Mouse (Mus musculus) mesoderm, embryonic 11.5 days (tissue): ENCODE data around the gene Bahcc1.

ENCODE experiments used
- DNase-seq: peaks from one replicate; pipeline ENCODE4 v3.0.0-alpha.2; 2012; ENCODE audit warnings: low read depth, low spot score

The Bahcc1 gene

DNA sequence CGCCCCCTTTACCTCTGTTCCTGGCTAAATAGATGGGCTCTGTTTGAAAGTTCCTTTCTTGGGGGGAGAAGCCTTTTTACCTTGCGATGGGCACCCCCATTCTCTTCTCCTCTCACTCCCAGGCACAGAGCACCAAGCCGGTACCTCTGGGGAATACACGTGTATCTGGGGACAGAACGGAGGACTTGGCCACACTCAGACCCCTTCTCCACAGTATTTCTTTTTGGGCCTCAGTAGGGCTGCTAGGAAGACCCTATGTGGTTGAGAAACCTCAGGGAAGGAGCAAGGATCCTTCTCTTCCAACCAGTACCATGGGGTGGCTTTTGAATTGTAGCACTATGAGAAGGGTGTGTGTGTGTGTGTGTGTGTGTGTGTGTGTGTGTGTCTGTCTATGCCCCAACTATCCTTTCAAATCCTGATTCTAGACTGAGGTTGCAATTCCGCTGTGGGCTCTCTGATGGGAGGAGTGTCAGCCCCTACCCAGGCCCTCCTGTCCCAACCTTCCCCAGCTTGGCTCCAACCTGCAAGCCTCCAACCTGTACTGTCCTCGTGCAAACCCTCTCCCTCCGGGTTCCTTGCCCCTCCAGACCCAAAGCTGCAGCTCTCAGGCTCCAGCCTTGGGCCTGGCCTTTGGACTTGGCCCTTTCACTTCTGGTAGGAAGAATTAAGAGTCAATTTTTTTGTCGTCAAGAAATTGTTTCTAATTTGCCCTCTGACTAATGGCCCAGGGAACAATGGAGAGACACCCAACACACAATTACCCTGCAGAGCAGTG is 4.4 kb upstream of the Bahcc1 start:
- DNase-seq, result no peak

DNA sequence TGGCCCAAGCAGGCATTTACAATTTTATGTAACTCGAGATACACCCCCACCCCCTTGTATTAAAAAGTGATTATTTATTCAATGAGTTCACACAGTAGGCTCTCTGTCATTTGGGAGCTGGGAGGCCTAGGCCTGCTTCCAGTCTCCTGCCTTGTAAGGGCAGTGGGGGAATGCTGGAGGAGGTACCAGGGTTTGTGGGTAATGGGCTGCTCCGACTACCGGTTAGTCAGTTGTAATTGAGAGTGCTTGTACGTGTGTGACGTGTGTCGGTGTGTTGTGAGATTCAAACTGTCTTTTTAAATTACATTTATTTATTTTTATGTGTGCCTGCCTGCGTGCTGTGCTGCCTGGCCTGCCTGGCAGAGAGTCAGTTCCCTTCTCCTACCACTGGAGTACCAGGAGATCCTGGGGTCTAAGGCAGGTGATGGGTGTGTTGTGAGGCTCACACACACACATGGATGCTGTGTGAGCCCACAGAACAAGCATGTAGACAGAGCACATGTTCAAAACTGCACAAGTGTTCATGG is 3.8 kb upstream of the Bahcc1 start:
- no peak for DNase-seq

DNA sequence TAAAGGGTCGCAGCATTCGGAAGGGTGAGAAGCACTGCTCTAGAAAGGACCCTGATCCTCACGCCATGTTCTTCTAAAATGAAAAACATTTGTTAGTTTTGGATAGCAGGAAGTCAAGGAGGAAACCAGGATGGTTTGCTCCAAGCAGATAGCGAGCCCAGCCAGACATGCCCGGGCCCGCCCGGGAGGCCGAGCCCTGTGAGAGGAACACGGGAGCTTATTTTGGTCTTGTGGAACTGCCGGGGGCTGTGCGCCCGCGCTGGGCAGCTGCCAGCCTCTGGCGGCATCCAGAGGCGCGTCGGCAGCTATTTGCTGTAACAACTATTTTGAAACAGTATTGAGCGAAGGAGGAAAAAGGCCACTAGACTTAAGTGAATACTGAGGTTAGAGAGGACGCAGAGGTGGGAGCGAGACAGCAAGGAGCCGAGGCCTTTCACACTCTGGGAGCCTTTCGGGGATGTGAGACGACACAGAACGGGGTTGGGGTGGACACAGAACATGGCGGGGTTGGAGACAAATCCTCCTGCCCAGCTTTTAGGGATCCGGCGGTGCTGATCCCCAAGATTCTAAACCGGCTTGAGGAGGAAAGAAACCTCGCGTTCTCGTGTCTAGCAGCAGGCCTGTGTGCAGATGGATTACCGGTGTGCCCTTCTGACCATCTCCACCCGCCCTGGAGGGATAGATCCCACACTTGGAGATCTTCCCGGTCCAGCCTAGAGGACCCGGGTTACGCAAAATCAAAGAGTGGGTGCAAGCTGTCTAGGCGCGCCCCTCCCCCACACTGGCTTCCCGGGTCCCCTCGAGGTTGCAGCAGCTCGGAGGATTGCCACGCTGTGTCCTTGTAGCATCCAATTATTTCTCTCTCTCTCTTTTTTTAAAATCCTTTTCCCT is 2.6 kb upstream of the Bahcc1 start:
- DNase-seq, result no peak

DNA sequence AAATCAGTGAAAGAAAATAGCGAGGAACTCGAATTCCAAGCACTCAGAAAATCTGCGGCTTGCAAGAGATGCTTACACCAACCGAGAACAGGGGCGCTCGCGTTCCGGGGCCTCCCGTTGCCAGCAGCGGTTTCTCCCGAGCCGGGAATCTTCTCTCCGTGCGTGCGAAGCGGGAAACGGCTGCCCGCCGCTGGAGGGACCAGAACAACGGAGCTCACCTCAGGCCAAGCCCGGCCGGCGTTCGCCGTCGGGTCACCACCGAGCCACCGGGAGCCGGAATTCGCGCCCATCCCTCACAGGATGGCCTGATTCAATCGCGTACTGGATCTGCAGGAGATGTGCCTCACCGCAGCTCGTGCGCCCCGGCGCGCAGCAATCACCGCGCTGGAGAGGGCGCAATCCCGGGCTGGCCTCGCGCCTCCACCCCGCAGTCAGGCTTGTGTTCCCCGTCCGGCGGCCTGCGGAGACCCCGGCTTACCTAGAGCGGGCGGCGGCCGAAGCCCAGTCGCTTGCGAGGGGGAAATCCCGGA is 1.8 kb upstream of the Bahcc1 start:
- DNase-seq, result peak; percentile 47

DNA sequence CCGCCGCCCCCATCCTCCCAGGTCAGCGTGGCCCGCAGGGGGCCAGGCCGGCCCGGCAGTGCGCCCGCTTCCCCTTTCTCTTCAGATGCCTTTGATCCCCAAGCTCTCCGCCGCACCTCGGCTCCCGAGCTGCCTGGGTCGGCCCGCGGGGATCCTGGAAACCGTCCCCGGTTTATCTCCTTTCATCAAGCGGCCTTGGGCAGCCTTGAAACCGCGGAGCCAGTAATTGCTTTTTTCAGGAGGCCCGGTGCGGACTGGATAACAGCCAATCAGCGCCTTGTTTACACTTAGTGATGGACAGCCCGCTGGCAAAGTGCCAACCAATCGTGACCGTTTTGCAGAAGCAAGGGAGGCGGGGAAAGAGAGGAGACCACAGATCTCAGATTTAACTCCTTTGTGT is 1.4 kb upstream of the Bahcc1 start:
- peak; percentile 100 for DNase-seq

DNA sequence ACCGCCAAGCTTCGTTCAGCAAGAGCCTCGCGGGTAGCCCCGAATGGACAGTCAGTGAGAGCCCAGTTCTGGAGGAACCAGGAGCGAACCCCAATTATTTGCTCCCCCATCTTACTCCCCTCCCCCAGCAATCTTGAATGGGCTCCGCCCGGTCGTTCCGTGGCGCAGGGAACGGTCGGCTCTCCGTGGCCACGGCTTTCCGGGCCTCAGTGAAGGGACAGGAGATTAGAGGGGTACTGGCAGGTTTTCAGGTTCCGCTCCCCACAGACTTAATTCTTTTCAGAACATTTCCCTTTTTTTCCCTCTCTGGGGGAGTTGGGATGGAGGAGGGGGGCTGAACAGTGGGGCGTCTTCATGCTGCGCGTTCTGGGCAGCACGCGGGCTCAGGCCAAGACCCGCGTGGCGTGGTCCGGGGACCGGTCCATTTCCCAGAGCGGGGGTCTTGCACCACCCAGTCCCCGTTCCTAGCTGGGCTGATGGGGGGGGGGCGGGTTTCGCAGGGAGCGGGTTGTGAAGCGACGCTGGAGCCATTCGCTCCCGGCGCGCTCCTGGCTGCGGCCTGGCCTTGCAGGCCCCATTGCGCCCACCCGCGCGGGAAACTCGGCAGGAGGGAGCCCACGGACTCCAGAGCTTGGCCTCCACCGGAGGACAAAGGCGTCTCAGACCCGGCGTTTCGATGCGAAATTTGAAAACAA is 841 bp downstream of the Bahcc1 start:
- DNase-seq, result peak; percentile 82

DNA sequence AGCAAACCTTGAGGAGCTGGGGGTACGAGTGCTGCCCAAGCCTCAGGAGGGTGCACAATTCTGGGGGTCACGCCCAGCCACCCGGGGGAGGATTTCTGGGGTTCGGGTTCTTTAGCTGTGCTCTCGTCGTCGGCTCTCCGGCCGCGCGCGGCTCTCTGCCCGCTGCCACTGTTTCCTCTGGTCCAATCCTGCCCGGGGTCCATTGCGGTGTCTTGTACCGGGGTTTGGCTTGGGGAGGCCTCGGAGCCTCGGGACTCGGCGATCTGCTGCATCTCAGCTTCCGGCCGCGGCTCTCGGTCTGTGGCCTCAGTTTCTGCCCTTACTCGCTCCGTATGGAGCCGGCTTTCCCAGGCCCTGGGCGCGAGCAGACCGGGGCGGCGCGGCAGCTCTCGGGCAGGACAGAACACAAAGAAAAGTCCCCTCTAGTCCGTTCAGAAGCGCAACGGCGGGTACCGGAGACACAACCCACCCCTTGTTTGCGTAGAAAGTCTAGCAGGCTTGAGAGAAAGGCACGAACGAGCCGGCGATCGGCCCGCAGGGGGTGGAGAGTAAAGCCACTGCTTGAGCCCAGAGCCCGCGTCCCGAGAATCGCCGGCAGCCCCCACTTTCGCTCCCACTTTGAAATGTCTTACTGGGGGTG is 1.5 kb downstream of the Bahcc1 start:
- DNase-seq, result peak; percentile 66

DNA sequence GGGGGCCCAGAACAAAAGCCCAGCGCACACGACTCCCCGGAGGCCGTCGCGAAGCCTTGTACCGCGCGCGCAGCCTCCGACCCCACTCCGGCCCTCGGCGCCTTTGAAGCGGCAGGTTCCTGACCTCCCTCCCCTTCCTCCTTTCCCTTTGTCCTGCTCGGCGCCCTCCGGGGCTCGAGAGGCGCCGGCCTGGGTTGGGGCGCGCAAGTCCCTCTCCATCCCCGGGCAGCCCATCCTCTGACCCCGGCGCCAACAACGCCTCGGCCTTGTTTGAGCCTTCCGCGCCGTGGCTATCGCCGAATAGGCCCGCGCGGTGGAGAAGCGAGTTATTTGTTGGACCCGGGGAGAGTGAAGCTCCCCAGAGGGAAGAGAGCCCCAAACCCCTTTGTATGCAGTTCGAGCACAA is 2.0 kb downstream of the Bahcc1 start:
- peak; percentile 68 for DNase-seq

DNA sequence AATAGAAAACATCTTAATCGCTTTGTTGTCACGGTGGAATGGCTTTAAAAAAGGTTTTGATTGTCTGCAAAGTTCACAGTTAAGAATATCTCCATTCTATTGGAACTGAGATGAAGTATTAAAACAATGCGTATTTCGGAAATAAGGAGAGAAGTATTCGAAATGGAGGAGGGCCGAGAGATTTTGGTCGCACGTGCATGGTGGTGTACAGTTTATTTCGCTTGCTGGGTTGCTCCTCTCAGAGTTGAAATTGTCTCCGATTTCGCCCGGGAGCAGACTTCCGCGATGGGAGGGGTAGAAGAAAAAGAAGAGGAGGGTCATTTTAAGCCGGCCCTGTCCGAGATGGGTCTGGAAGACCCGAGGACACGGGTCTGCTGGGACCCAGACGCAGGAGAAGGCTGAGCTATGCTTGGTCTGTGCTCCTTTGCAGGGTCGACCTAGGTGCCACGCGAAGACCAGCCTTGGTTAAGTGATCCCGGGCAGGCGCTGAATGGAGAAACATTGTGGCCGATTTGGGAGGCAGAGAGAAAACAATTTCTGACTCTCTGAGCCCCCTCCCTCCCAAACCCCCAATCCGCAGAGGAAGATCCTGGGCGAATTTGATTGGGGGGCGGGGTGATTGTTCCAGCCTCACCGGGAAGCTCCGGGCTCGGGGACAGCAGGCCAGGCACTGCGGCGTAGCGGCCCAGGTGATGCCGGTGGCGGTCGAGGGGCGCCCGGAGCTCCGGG is 2.8 kb downstream of the Bahcc1 start:
- DNase-seq, result peak; percentile 81

DNA sequence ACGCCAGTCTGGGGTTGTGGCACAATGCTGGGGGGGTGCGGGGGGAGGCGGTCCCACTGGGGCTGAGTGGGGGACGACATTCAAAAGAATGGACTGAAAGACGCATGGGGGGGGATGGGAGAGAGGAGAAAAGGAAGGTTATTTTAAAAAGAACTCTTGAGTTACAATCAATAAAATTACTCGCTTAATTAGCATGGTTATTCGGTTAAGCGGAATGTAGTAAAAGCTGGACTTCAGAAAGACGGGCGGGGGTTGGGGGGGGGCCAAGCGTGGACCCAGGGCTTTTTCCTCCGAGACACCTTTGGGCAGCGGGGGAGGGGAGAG is 3.3 kb downstream of the Bahcc1 start:
- no peak for DNase-seq

DNA sequence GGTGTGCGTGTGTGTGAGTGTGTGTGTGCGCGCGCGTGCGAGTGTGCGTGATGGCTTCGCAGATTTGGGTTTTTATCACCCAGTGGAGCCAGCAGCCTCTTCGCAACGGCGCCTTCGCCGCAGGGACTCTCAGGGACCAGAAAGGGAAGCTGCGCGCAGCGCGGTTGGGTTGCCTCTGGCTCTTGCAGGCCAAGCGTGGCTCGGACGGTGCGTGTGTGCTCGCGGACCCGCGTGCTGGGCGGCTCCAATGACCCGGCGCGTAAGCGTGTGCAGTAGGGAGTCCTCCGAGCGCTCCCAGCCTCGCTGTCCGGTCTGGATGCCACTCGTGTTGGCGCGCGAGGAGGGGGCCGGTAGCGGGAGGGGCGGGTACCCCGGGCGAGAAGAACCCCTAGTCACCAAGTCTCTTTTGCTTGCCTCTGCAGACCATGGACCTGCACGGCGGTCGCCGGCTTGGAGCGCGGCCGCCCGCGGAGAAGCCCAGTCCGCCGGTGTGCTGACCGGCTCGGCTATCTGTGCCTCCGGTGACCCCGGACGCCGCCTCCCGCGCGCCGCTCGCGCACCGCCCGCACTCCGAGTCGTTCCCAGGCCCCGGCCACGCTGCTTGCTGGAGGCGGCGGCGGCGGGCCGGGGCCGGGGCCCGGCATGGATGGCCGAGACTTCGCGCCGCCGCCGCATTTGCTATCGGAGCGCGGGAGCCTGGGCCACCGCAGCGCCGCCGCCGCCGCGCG is 3.9 kb downstream of the Bahcc1 start:
- DNase-seq, result peak; percentile 82

DNA sequence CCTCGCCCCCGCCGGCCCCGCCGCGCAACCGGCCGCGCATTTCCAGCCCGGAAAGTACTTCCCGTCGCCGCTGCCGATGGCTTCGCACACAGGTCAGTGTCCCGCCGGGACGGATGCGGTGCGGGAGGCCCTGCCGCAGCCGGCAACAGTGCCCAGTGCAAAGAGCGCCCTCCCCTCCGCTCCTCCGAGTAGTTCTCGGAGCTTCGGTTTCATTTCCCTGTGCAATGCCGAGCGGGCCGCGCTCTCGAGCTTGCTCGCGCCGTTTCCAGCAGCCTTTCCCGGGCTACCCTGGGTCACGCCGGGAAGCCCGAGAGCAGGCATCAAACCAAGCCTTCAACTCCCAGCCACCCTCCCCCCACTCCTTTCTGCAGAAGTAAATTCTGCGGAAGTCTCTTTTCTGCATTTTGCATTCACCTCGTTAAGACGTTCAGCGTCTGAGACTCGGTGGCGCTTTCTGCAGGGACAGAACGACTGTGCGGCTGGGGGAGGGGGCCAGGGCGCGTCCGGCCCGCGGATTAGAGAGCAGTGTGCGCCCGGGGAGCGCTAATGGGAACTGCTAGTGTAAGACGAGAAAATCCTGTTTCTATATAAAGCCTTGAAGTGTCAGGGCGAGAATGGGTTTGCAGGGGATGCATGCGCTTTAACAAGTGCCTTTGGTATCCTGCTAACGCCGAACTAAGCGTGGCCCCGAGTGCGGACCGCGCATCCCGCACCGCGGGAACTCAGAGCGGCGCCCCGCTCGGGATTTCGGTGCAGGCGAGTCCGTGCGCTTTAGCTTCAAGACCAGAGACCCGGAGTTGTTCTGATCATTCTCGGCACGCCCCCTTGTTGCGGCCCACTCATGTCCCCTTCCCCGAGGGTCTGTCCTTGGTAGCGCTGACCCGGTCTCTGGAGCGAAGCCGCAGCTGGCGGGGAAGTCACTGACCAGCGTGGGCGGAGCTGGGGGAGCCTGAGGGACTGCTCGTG is 4.7 kb downstream of the Bahcc1 start:
- DNase-seq, result peak; percentile 66

DNA sequence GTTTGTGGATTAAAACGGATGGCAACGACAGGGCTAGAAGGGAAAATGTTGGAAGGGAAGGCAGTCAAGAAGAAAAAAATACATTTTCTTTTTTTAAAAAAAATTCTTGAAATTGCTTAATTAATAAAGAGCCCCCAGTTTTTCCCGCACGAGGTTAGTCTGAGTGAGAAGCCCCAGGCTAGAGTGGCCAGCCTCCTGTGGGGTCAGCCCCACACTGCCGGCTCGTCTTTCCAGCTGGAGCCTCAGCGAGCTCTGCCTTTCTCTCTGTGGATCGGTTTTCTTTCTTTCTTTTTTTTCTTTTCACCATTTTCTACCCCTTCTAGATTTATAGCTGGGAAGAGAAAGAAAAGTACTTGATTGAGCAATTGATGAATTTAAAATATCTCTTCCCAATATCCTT is 5.6 kb downstream of the Bahcc1 start:
- no peak for DNase-seq

DNA sequence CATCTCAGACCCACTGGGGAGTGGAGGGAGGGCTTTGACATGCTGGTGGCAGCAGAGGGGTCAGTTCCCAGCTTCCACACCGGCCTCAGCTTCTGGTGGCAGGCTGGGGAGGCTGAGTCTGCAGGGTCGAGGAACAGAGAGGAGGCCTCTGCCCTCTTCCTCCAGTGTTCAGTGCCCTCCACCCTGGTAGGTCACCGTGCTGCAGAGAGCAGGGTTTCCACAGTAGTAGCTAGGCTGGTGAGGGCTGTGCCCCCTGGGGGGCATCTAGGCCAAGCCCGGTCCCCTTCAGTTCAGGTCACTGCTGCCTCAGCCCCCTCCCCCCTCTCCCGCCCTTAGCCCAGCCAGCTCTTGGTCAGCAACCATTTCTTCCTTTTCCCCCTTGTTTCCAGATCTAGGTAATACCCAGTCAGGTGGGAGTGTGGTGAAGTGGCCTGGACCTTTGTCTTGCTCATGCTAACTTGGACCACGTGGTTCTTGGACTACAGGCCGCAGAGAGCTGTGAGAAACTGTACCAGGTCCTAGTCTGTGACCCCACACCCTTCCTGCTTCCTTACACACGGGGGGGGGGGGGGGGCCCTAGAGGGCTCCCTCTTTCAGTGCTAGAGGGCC is 6.1 kb downstream of the Bahcc1 start:
- peak; percentile 60 for DNase-seq

DNA sequence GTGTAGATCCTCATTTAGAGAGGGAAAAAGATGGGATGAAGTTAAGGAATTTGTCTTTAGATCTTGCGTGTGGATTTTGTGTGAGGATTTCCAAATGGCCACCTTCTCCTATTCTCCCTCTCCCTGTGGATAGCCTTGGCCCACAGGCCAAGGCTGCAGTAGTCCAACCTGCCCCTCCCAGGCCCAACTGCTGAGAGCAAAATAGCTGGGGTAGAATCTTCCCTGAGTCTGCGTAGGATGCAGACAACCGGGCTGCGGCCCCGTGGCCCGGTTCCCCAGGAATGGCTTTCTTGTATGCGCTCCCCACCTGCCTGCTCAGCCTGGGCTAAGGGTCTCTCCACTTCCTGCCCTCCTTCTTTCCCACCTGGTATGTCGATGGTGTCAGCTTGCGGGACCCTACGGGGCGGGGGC is 6.8 kb downstream of the Bahcc1 start:
- peak; percentile 64 for DNase-seq

DNA sequence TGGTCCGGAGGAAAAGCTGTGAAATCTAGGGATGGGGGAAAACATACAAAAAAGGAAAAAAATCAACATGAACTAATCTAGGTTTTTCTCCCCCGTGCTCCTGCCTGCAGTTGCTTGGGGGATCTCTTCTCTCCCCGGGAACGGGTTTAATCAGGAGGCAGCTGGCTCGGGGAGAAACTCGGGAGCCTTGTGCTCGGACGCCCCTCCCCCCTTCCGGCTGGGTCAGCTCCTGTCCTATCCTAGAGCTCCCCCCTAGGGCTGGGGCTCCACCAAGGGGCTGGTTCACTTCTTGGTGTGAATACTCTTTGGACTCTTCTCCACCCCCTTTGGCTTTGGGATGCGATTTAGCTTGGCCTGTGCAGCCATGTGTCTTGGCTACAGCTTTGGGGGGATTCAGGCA is 7.5 kb downstream of the Bahcc1 start:
- DNase-seq, result peak; percentile 93

DNA sequence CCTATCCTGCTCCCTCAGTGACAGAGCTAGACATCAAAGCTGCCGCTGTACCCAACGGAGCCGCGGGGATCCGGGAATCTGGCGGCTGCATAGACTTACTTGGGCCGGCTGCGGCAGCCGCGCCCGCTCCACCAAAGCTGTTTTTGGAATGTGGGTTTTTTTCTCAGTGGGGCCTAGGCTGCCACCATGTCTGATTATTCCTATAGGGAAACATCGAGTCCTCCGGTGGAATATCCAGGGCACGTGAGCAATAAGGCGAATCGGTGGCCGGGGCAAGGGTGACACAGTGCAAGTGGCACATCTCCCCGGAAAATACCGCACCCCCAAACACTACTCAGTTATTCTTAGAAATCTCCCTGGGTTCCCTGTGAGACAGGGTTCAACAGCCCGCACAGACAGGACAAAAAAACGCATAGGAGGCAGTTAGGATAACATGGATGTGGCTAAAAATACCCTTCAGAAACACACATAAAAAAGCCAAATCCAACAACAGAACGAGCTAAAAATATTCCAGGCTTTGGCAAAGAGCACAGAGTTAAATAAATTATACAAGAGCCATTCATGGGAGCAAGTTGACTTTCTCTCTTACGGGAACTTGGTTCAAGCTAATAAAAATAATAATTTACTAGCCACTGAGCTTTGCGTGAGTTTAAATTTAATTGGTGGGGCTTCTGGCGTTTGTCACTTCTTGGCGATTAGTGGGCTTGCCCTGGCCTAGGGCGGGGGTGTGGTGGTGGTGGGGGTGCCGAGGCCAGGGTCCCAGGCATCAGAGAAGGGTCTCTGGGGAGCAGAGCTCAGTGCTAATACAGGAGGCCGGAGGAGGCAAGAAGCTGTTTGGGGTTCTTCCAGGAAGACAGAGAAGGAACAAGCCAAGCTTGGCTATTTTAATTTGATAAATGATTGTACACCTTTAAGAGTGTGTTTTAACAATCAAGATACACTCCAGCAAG is 8.5 kb downstream of the Bahcc1 start:
- DNase-seq, result peak; percentile 68
